Mouse (Mus musculus): ENCODE measurements around the gene Arg1. TPM values are rescaled to one million over a fixed set of nuclear protein-coding genes. Genes with fewer than 3 reads are reported as not detected.

Arg1 gene
- polyA plus RNA-seq (2016; fragmentation: Nextera tagmentation; extraction: Ambion mirVana): 1.3 and 1.7 TPM in 2 replicates

DNA sequence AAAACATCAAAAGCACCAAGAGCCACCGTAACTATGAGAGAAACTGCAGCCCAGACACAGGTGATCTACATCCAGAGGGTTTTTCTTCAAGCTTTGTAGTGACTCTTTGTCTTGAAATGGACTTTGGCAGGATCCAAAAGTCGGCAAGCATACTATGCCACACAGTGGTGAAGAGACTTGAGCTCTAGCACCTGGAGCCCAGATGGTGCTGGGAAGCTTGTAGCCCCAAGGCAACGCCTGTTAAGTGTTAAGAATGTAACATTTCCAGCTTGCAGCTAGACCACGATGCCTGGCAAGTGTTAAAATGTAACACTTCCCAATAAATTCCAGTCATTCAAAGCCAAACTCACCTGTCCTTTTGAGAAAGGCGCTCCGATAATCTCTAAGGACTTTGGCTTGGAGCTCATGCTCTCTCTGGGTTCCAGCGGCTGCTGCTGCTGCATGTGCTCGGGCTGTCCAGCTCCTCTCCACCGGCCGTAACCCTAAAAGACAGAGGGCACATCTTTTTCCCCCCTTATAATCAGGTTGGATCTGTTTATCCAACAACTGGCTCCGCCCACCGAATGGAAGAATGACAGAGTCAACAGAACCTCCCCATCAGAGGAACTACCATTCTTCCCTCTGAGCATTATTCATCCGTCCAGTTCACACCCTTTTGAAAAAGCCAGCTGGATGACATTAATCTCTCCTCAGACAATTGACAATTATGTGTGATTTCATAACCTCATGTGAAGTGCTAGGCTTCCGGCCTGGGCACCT, at the start of gene Arg1:
TSS of gene Arg1 (minus strand) at position 523 of the 759 bp plus-strand sequence.
- no peak for ATAC-seq (ENCODE audit: low FRiP score, low read depth)
- H3K4me3 ChIP-seq: no peak within 1 kb of the TSS
- H3K27ac ChIP-seq (replicated peaks): no peak within 1 kb of the TSS
- no peaks in the 10 kb centered on the region for H3K9me3 ChIP-seq
- no peaks in the 10 kb centered on the region for H3K4me1 ChIP-seq
- H3K27me3 ChIP-seq: no peaks in the 10 kb centered on the region
- no peak within 1 kb of the TSS for H3K4me2 ChIP-seq (replicated peaks)
- no peaks in the 10 kb centered on the region for H3K36me3 ChIP-seq
- 71% methylated on average over 14 of the region's 14 CpGs for WGBS
- H3K9ac ChIP-seq (replicated peaks): no peak within 1 kb of the TSS

DNA sequence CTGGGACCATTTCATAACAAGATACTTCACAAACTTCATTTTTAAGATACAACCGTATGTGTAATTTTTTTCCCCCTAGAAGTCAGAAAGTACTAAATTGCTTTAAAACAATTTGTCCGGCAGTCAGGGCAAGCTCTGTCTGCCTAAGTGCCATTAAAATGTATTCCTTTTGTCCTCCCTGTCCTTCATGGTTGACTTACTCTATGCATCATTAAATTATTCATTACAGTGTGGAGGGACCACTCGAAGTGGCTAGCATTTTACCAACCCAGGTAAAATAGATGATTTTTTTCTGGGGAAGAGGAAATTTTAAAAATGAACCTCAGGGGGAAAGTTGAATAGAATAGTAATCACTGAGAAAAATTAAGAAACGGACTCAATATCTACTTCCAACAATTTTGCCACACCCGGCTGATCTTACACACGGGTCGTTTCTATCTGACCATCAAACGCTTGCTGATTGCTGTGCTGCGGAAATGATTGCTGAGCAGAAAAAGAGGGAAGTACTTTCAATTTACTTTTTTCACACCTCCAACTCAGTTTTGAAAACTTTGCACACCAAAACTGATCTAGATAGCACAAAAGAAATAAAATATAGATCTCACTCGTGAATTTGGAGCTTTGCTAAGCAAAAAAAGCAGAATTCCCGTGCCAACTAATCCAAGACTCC, 46.7 kb upstream of the Arg1 start:
- Histone ChIP-seq H3K9ac (replicated peaks) (no peak overlapping the region), H3K4me3 (no peak overlapping the region), H3K4me1 (no peaks in the 10 kb centered on the region), H3K36me3 (no peaks in the 10 kb centered on the region), H3K27me3 (no peaks in the 10 kb centered on the region), H3K9me3 (no peaks in the 10 kb centered on the region), H3K4me2 (replicated peaks) (no peak overlapping the region), H3K27ac (replicated peaks) (no peak overlapping the region)
- 83% methylated on average over 11 of the region's 11 CpGs for WGBS
- no peak for ATAC-seq (ENCODE audit: low FRiP score, low read depth)

DNA sequence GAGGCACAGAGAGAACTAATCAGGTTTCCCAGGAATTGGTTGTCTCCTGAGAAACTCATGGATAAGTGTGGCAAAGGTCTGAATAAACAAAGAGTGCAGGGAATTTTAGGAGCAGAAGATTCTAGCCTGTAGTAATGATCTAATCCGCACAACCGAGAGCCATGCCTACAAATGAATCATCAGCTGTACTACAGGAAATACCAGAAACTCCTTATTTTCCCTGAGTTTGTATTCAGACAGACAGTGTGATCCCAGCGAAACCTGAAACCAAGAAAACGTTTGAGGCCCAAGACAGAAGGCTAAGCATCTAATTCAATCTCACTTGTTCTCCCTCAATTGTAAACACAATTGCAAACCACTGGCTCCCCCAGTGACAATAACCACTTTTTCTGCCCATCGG, 46.1 kb upstream of the Arg1 start:
- H3K4me1 ChIP-seq: no peaks in the 10 kb centered on the region
- WGBS: 65% methylated on average over 5 of the region's 5 CpGs
- ATAC-seq (ENCODE audit: low FRiP score, low read depth): no peak
- H3K9me3 ChIP-seq: no peaks in the 10 kb centered on the region
- H3K27ac ChIP-seq (replicated peaks): no peak overlapping the region
- H3K9ac ChIP-seq (replicated peaks): no peak overlapping the region
- H3K36me3 ChIP-seq: no peaks in the 10 kb centered on the region
- H3K4me2 ChIP-seq (replicated peaks): no peak overlapping the region
- H3K4me3 ChIP-seq: no peak overlapping the region
- no peaks in the 10 kb centered on the region for H3K27me3 ChIP-seq

DNA sequence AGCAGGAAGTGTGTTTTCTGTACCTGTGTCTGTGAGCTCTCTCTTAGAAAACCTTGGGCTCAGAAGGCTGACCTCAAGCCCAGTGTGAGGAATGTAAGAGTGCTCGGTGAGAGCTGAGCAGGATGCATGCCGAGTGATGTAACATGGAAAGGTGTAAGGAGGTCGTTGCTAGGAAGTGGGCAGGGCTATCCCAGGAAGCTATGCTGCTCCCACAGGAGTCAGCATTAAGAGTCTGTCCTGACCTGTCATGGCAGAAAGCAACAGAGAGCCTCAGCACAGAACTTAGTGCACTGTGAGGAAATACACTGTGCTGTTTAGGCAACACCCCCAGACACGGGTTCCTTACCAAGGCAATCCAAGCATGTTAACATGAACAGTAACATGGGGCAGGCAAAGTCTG, 45.6 kb upstream of the Arg1 start:
- ATAC-seq (ENCODE audit: low FRiP score, low read depth): no peak

DNA sequence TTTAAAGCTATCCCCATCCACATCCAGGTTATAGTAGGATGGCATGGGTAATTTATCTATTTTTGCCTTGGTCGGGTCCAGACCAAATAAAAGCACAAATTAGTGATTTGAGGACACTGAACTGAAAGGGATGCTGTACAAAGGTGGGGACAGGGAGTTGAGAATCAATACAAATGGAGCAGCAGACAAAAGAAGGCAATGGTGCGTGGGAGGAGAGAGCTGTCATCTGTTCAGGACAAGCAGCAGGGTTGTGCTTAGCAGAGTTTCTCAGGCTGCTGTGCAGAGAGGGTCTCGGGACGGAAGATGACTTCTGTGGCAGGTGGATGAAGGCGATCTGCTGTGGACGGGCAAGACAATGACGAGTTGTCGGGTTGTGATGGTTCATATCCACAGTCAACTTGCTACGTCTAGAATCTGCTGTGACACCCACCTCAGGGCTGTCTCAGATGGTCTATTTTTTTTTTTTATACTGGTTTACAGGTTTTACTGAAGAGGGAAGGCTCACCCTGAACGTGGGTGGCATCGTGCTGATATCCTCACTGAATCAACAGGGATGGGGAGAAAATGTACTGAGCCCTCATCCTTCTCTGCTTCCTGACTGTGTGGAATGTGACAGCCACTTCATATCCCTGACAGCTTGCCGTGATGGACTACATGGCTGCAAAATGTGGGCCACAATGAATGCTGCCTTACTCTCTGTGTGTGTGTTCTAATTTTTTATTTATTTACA, 38.7 kb upstream of the Arg1 start:
- H3K4me1 ChIP-seq: no peaks in the 10 kb centered on the region
- H3K4me3 ChIP-seq: no peak overlapping the region
- no peak overlapping the region; the same call in 1 of the 2 replicates for H3K27ac ChIP-seq (replicated peaks)
- no peaks in the 10 kb centered on the region for H3K9me3 ChIP-seq
- no peak for ATAC-seq (ENCODE audit: low FRiP score, low read depth)
- no peaks in the 10 kb centered on the region for H3K27me3 ChIP-seq
- no peaks in the 10 kb centered on the region for H3K36me3 ChIP-seq
- no peak overlapping the region for H3K4me2 ChIP-seq (replicated peaks)
- no peak overlapping the region for H3K9ac ChIP-seq (replicated peaks)
- 68% methylated on average over 12 of the region's 12 CpGs for WGBS

More for the DNA sequence above, 45.6 kb upstream of the Arg1 start:
- Histone ChIP-seq H3K4me3 (no peak overlapping the region), H3K27ac (replicated peaks) (no peak overlapping the region), H3K9ac (replicated peaks) (no peak overlapping the region), H3K9me3 (no peaks in the 10 kb centered on the region), H3K4me2 (replicated peaks) (no peak overlapping the region), H3K36me3 (no peaks in the 10 kb centered on the region), H3K27me3 (no peaks in the 10 kb centered on the region), H3K4me1 (no peaks in the 10 kb centered on the region)
- 61% methylated on average over 4 of the region's 4 CpGs for WGBS

DNA sequence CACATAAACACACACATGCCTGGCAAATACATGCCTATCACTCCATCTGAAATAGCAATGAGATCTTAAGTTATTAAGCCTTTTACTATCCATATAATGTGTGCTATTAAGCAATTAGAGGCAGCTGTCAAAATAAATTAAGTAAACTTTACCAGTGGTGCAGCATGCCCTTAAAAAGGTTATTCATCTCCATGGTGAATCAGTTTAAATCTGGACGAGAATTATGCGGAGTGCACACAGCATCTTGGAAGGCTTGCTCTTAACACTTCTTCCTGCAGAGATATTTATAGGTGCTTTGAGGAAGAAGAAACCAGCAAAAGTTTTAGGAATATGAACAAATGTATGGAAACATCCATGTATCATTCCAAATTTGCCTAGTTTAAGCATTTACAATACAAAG, 34.6 kb upstream of the Arg1 start:
- 0 out of 2 replicates have a peak, but pooled peaks cover 2% of the 10 kb centered on the region for H3K4me1 ChIP-seq

DNA sequence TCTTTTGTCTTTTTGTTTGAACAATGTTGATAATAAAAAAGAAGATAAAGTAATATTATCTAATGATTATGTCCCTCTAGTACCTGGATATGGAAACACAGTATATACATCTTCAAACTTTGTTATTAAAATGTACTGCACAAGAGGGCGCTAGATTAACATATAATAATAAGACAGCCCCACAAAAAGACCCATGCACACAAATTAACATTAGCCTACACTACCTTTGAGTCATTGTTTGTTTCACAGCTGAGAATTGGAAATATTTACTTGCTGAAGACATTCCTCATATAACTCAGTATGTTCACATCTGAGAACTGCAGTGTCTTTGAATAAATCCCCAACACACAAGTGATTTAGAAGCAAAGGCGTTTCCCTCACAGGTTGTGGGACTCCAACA, 33.8 kb upstream of the Arg1 start:
- Histone ChIP-seq H3K27me3 (no peaks in the 10 kb centered on the region), H3K4me3 (no peak overlapping the region), H3K36me3 (no peaks in the 10 kb centered on the region), H3K9ac (replicated peaks) (no peak overlapping the region), H3K4me1 (0 out of 2 replicates have a peak, but pooled peaks cover 2% of the 10 kb centered on the region), H3K27ac (replicated peaks) (no peak overlapping the region), H3K9me3 (no peaks in the 10 kb centered on the region), H3K4me2 (replicated peaks) (no peak overlapping the region)
- WGBS: 48% methylated on average over 2 of the region's 2 CpGs
- ATAC-seq (ENCODE audit: low FRiP score, low read depth): peak; percentile 53; the same call in 1 of the 2 replicates

More for the DNA sequence above, 34.6 kb upstream of the Arg1 start:
- no peak overlapping the region for H3K9ac ChIP-seq (replicated peaks)
- no peaks in the 10 kb centered on the region for H3K27me3 ChIP-seq
- 36% methylated on average over 2 of the region's 2 CpGs for WGBS
- H3K4me3 ChIP-seq: no peak overlapping the region
- H3K36me3 ChIP-seq: no peaks in the 10 kb centered on the region
- no peak for ATAC-seq (ENCODE audit: low FRiP score, low read depth)
- H3K4me2 ChIP-seq (replicated peaks): no peak overlapping the region
- H3K27ac ChIP-seq (replicated peaks): no peak overlapping the region
- no peaks in the 10 kb centered on the region for H3K9me3 ChIP-seq

DNA sequence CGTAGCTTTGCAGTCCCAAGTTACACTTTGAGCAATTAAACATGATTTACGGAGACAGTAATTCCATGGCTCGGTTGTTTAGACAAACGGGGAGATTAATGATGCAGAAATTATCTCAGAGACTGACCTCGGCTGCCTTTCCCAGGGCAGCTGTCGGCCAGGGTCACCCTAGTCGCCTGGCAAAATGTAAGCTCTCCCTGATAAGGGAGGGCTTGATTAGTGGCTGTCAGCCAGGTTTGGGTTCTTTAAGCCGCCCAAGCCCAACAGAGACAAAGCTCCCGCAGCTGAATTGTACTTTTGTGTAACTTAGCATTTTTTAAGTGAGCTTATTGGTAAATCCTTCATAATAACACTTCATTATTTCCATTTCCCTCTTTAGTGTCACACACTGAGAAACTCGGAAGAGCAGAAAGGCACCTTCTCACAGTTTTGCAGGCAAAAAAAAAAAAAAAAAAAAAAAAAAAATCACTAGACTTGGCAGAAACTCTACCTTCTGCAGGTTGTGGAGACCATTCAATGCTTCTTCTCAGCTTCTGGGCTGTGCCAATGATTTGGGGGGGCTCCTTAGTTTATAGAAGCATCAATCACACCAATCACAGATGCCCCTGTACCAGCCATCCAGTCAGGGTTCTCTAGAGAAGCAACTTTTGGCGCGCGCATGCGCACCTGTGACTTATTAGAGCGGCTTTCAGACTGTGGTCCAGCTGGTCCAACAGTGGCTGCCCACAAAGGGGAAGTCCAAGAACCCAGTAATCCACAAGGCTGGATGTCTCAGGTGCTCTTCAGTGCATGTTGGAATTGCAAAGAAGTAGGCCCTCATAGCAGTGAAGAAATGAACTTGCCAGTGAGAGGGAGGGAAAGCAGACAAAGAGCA, 32.0 kb upstream of the Arg1 start:
- Histone ChIP-seq H3K4me2 (replicated peaks) (no peak overlapping the region), H3K9me3 (no peaks in the 10 kb centered on the region), H3K27ac (replicated peaks) (no peak overlapping the region), H3K36me3 (no peaks in the 10 kb centered on the region), H3K4me3 (no peak overlapping the region), H3K9ac (replicated peaks) (no peak overlapping the region), H3K4me1 (0 out of 2 replicates have a peak, but pooled peaks cover 2% of the 10 kb centered on the region), H3K27me3 (no peaks in the 10 kb centered on the region)
- 65% methylated on average over 15 of the region's 15 CpGs for WGBS
- no peak for ATAC-seq (ENCODE audit: low FRiP score, low read depth)

DNA sequence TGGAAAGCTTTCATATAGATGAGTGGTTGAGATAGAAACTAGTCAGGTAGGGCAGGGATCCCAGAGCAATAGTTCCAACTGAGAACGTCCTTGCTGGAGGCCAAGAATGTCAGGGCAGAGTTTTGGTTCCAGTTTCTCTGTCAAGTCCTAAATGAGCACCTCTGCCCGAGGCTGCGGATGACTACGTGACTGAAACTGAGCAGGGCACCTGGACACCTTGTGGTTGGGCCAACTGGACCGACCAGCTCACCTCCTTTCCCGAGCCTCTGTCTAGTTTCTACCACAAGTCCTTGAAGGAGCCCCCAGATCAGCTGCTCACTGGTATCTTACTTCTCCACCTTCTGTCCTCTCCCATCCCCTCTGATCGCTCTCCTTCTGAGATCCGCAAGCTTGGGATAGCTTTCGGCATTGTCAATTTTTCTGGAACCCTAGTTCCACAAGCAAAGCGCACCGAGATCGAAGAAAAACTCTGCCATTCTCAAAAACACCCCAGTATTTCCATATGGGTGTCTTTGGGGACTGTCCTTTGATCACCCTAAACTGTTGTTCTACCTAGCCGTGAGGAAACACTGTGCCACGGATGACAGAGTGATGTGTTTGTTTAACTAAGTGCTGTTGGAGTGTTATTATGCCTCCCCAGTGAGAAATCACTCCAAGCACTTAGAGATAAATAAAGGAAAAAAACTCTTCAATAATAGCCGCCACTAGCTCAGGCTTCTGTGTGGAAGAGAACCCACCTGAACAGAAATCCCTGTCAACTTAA, 31.2 kb upstream of the Arg1 start:
- Histone ChIP-seq H3K9ac (replicated peaks) (no peak overlapping the region), H3K4me1 (0 out of 2 replicates have a peak, but pooled peaks cover 2% of the 10 kb centered on the region), H3K27me3 (no peaks in the 10 kb centered on the region), H3K27ac (replicated peaks) (no peak overlapping the region), H3K9me3 (no peaks in the 10 kb centered on the region), H3K4me2 (replicated peaks) (no peak overlapping the region), H3K36me3 (no peaks in the 10 kb centered on the region), H3K4me3 (no peak overlapping the region)
- 86% methylated on average over 15 of the region's 15 CpGs for WGBS
- no peak for ATAC-seq (ENCODE audit: low FRiP score, low read depth)

DNA sequence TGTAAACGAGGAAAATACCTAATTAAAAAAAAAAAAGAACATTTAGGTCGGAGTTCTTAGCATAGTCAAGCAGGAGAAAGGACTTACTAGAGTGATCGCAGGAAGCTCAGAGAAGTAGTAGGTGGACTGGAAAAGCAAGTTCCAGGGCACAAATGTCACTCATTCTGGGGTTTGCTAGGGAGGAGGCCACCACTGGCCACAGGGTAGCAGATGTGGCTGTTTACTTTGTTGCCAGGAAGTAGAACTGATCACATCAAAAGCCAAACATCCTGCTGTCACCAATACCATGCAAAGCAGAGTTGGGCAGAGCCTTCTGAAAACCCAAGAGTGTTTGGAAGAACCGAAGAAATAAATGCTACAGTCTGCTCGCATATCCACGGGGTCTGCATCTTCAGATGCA, 26.6 kb upstream of the Arg1 start:
- WGBS: 91% methylated on average over 6 of the region's 6 CpGs
- H3K36me3 ChIP-seq: no peaks in the 10 kb centered on the region
- H3K4me3 ChIP-seq: no peak overlapping the region
- H3K9me3 ChIP-seq: no peaks in the 10 kb centered on the region
- no peaks in the 10 kb centered on the region for H3K4me1 ChIP-seq
- no peak overlapping the region for H3K9ac ChIP-seq (replicated peaks)
- no peak for ATAC-seq (ENCODE audit: low FRiP score, low read depth)
- H3K27ac ChIP-seq (replicated peaks): no peak overlapping the region
- H3K27me3 ChIP-seq: no peaks in the 10 kb centered on the region
- H3K4me2 ChIP-seq (replicated peaks): no peak overlapping the region

DNA sequence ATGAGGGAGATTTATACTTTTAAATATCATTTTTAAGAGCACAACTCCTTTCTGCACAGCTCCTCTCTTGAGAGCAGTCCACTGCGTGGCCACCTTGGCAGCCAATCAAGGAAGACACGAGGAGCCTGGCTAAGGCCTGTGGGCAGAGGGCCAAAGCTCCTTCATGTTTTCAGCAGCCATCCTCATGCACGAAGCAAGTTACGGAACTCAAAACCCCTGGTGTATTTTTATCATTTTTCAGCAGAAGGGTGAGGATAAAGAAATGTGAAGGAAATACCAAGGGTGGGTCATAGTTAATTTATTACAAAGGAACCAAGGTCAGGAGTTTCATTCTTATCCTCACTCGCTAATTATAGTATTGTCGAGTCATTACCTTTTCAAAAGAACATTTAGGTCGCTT, 25.3 kb upstream of the Arg1 start:
- H3K9me3 ChIP-seq: no peaks in the 10 kb centered on the region
- H3K9ac ChIP-seq (replicated peaks): no peak overlapping the region
- no peak for ATAC-seq (ENCODE audit: low FRiP score, low read depth)
- H3K27me3 ChIP-seq: no peaks in the 10 kb centered on the region
- WGBS: 88% methylated on average over 7 of the region's 7 CpGs
- no peak overlapping the region for H3K4me2 ChIP-seq (replicated peaks)
- no peaks in the 10 kb centered on the region for H3K36me3 ChIP-seq
- no peak overlapping the region for H3K27ac ChIP-seq (replicated peaks)
- no peaks in the 10 kb centered on the region for H3K4me1 ChIP-seq
- H3K4me3 ChIP-seq: no peak overlapping the region
